Mouse (Mus musculus) midbrain, embryonic 14.5 days (tissue): Measurements from ENCODE around the gene Sh3pxd2a. TPM values are rescaled to one million over a fixed set of nuclear protein-coding genes. Genes with fewer than 3 reads are reported as not detected.

Experiments used
- ATAC-seq: fragments of 200-750 bp; cut with Nextera tagmentation; 2 replicates; pipeline ENCODE4 v1.8.0; 2017; ENCODE audit warnings: moderate number of reproducible peaks, moderate library complexity; ENCODE audit not compliant: low FRiP score, low TSS enrichment
- DNase-seq: peaks from one replicate; pipeline ENCODE4 v3.0.0-alpha.2; 2015
- H3K27ac ChIP-seq: fragments of 300-500 bp; sonication (generic); replicated peaks from 2 replicates; pipeline ENCODE4 v1.5.1; 2014; ENCODE audit warnings: mild to moderate bottlenecking, low read depth, low read length, moderate library complexity
- H3K27me3 ChIP-seq: fragments of 300-500 bp; sonication (generic); 2 replicates; pipeline ENCODE4 v1.6.1; 2014; ENCODE audit warnings: low read length, control low read depth, mixed read lengths; ENCODE audit not compliant: control insufficient read depth, insufficient read depth
- H3K36me3 ChIP-seq: fragments of 300-500 bp; sonication (generic); 2 replicates; pipeline ENCODE4 v1.6.1; 2014; ENCODE audit warnings: low read length, control low read depth; ENCODE audit not compliant: control insufficient read depth, insufficient read depth
- H3K4me1 ChIP-seq: fragments of 300-500 bp; sonication (generic); 2 replicates; pipeline ENCODE4 v1.6.1; 2014; ENCODE audit warnings: mild to moderate bottlenecking, antibody characterized with exemption, low read length, control low read depth; ENCODE audit not compliant: control insufficient read depth, insufficient read depth
- H3K4me2 ChIP-seq: fragments of 300-500 bp; sonication (generic); 2 replicates; pipeline ENCODE4 v1.6.1; 2014; ENCODE audit warnings: mild to moderate bottlenecking, low read length, moderate library complexity
- H3K4me3 ChIP-seq: fragments of 300-500 bp; sonication (generic); replicated peaks from 2 replicates; pipeline ENCODE4 v1.5.1; 2014; ENCODE audit warnings: low read depth, low read length
- H3K9ac ChIP-seq: fragments of 300-500 bp; sonication (generic); replicated peaks from 2 replicates; pipeline ENCODE4 v1.6.1; 2014; ENCODE audit warnings: mild to moderate bottlenecking, low read length, moderate library complexity
- H3K9me3 ChIP-seq: fragments of 300-500 bp; sonication (generic); 2 replicates; pipeline ENCODE4 v1.6.1; 2016; ENCODE audit warnings: low read length, control low read depth, mixed read lengths; ENCODE audit not compliant: control insufficient read depth
- WGBS: fragments of 180-500 bp; shearing (Covaris S2); extraction: QIAGEN DNeasy Blood & Tissue Kit; methylation state at CpG from one replicate; pipeline ENCODE4 v1.1.7; 2014; 5-methylcytosine and 5-hydroxymethylcytosine counted together
- polyA plus RNA-seq: library from polyadenylated mRNA; unstranded; fragments of >200 nt; fragmentation: Nextera tagmentation; extraction: Ambion mirVana; gene quantifications from 2 replicates; pipeline ENCODE4 v1.2.1, GENCODE M21; 2014

Sh3pxd2a gene
- polyA plus RNA-seq, 1 experiment from 2014 or later, result 2.4 TPM

DNA sequence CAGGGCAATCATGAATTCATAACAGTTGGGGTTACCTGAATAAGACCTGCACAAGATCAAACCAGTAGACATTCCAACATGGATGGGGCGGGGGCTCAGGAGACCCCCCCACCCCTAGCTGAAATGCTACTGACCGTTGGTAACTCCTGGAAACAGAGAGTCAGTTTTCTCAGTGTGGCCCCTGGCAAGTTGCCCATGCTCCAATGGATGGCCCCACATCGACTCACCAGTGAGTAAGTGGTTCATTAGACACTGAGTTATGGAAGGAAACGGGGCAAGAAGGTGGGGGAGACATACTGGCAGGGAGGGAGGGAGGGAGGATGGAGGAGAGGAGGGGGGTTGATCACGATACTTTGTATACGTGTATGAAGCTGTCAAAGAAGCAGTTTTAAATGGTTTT lies 8.2 kb downstream of the Sh3pxd2a start:
- H3K27me3 ChIP-seq, result no peaks in the 10 kb centered on the region
- ATAC-seq (no peak), DNase-seq (no peak)
- no peaks in the 10 kb centered on the region for H3K36me3 ChIP-seq
- no peak overlapping the region for H3K4me3 ChIP-seq
- no peaks in the 10 kb centered on the region for H3K9me3 ChIP-seq
- no peak overlapping the region for H3K4me2 ChIP-seq
- 0 out of 2 replicates have a peak, but pooled peaks cover 2% of the 10 kb centered on the region for H3K4me1 ChIP-seq
- no peak overlapping the region for H3K9ac ChIP-seq
- 63% methylated on average over 6 of the region's 6 CpGs for WGBS
- no peak overlapping the region for H3K27ac ChIP-seq

DNA sequence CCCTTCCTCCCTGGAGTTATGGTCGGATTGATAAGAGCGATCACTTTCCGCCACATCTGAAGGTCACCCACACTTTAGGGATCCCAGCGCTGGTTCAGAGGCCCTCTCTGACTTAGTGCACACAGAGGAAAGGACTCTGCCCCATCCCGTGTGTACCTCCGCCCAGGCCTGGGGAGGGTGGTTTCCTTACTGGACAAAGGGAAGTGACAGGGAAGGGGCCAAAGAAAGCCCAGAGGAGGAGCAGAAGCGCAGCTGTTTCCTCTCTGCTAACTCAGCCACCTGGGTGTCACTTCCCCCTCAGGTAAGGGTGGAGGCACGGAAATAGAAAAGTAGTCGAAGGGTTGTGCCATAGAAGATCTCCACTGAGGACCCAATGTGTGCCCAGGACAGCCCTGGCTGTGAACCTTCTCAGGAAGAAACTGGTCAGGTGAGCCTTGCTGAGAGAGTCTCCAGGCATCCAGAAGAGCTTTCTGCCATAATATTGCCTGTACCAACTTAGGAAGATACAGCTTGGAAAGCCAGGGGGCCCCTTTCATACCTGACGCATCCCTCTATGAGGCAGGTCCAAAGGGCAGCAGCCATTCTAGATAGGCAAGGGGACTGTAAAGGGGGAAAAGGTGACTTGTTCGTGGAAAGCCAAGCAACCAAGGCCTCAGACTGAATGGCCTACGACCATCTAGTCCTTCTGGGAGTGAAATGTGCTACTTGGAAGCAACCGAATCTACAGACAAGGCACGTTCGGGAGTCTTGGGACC lies 9.0 kb downstream of the Sh3pxd2a start:
- no peak overlapping the region for H3K4me2 ChIP-seq
- whole genome bisulfite sequencing, result 88% methylated on average over 15 of the region's 15 CpGs
- H3K9ac ChIP-seq, result no peak overlapping the region
- H3K36me3 ChIP-seq, result no peaks in the 10 kb centered on the region
- 0 out of 2 replicates have a peak, but pooled peaks cover 4% of the 10 kb centered on the region for H3K4me1 ChIP-seq
- H3K27me3 ChIP-seq, result no peaks in the 10 kb centered on the region
- DNase-seq (no peak), ATAC-seq (no peak)
- no peaks in the 10 kb centered on the region for H3K9me3 ChIP-seq
- no peak overlapping the region for H3K27ac ChIP-seq
- no peak overlapping the region for H3K4me3 ChIP-seq

DNA sequence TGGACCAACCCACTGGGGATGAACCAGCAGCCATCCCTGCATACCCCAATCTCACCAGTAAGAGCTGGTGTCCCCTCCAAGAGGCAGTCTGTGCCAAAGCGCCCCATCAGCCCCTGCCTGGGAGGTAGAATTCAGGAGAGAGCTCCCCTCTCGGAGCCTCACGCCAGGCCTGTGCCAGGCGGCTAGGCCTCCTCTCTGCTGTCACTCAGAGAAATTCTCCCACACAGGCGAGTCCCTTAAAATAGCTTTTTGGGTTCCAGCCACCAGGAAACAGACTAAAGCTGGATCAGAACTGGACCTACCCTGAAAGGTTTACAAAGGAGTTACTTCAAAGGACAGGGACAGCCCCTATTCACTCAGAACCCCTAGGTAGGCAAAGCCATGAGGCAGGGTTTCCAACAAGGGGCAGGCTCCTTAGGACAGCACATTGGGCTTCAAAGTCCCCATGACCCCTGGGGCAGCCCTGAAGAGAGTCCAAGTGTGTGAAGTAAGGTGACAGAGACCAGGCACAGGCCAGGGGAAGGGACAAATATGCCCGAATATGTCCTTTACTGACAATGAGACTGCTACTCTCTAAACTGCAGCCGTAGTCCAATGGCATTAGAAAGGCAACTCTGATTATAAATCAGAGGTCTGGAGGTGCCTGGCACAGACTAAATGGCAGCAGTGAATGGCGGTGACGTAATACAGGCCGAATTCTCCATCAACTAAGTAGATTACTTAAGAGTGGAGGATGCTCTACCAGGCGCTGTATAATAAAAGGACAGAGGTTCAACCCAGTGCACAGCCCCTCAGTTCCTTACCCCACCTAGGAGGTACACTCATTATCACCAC lies 9.8 kb downstream of the Sh3pxd2a start:
- no peak for ATAC-seq
- Histone ChIP-seq H3K4me2 (no peak overlapping the region), H3K4me3 (no peak overlapping the region), H3K27ac (no peak overlapping the region), H3K36me3 (no peaks in the 10 kb centered on the region), H3K27me3 (no peaks in the 10 kb centered on the region), H3K9ac (no peak overlapping the region; the same call in 1 of the 2 replicates), H3K4me1 (0 out of 2 replicates have a peak, but pooled peaks cover 4% of the 10 kb centered on the region), H3K9me3 (no peaks in the 10 kb centered on the region)
- peak; percentile 30 for DNase-seq
- 65% methylated on average over 11 of the region's 11 CpGs for WGBS

- H3K36me3 ChIP-seq, result no peaks in the 10 kb centered on the region
- no peak overlapping the region for H3K9ac ChIP-seq
- no peak overlapping the region for H3K27ac ChIP-seq
- no peaks in the 10 kb centered on the region for H3K9me3 ChIP-seq
- H3K4me3 ChIP-seq, result no peak overlapping the region
- 77% methylated on average over 7 of the region's 7 CpGs for WGBS
- no peak overlapping the region for H3K4me2 ChIP-seq
- 0 out of 2 replicates have a peak, but pooled peaks cover 4% of the 10 kb centered on the region for H3K4me1 ChIP-seq
- no peak for ATAC-seq
- DNase-seq, result no peak
- H3K27me3 ChIP-seq, result no peaks in the 10 kb centered on the region
These were observed 10.8 kb downstream of the Sh3pxd2a start for GRCm38 (mm10) chr19:47453352-47453751.

DNA sequence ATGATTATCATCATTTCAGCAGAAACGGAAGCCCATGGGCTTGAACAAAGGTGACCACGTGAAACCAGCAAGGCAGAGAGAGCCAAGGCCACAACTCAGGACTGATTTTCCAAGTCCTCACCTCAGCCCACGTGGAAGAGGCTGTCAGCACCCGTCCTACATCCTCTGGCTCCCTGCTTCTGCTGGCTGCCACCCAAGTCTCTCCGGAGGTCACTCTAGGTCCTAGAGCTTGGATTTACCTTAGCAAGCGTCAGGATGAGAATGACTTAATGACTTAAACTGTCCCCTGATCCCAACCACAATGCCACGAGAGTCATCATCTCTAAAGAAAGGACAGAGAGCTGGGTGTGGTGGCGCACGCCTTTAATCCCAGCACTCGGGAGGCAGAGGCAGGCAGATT lies 11.5 kb downstream of the Sh3pxd2a start:
- 89% methylated on average over 10 of the region's 10 CpGs for WGBS
- H3K9ac ChIP-seq, result no peak overlapping the region
- H3K4me1 ChIP-seq, result 0 out of 2 replicates have a peak, but pooled peaks cover 4% of the 10 kb centered on the region
- ATAC-seq (no peak), DNase-seq (no peak)
- no peaks in the 10 kb centered on the region for H3K36me3 ChIP-seq
- no peak overlapping the region for H3K4me3 ChIP-seq
- no peak overlapping the region for H3K4me2 ChIP-seq
- H3K27ac ChIP-seq, result no peak overlapping the region
- H3K27me3 ChIP-seq, result no peaks in the 10 kb centered on the region
- no peaks in the 10 kb centered on the region for H3K9me3 ChIP-seq

DNA sequence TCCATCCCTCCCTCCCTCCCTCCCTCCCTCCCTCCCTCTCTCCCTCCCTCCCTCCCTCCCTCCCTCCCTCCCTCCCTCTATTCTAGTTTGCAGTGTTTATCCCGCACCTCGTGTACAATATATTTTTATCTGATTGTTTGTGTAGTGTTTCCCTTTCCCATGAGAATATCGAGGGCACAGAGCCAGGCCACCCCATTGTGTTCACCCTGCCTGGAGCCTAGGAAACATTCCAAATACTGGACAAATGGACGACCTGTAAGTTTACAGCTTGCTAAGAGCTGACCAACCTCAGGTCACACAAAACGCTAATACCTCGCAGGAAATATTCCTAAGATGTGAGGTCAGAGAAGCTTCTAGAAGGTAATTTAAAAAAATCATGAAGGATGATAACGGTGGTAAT lies 12.0 kb downstream of the Sh3pxd2a start:
- Histone ChIP-seq H3K27ac (no peak overlapping the region), H3K36me3 (no peaks in the 10 kb centered on the region), H3K4me3 (no peak overlapping the region), H3K9ac (no peak overlapping the region), H3K27me3 (no peaks in the 10 kb centered on the region), H3K9me3 (no peaks in the 10 kb centered on the region), H3K4me2 (no peak overlapping the region), H3K4me1 (0 out of 2 replicates have a peak, but pooled peaks cover 8% of the 10 kb centered on the region)
- no peak for DNase-seq
- no peak for ATAC-seq
- 85% methylated on average over 7 of the region's 7 CpGs for WGBS

DNA sequence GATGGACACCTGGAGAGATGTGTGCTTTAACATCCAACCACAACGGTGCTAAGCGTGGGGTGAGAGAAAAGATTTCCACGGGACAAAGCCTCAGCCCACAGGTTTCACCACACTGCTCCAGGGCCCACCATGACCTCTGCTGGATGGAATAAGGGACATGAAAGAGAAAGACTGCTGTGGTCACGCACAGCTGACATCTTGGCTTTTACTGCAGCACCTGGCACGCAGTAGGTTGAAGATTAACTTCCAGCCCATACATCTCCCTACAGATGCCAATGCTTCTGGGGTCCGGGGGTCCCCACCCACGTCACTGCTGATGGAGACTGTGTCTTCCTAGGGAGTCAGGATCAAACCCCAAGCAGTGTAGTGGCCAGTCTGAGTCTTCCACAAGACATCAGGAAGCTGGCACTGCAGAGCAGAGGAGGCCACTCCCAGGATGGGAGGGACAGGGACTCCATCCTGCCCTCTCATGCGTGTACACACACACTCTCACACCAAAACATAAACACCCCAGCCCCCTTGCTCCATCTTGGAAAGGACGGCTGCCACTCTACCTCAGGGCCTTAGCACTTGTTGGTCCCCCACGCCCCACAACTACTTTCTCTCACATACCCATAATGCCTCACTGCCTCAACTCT lies 12.6 kb downstream of the Sh3pxd2a start:
- Histone ChIP-seq H3K4me3 (no peak overlapping the region), H3K27ac (no peak overlapping the region), H3K9ac (no peak overlapping the region), H3K36me3 (no peaks in the 10 kb centered on the region), H3K27me3 (no peaks in the 10 kb centered on the region), H3K9me3 (no peaks in the 10 kb centered on the region), H3K4me1 (0 out of 2 replicates have a peak, but pooled peaks cover 11% of the 10 kb centered on the region), H3K4me2 (no peak overlapping the region)
- DNase-seq (no peak), ATAC-seq (no peak)
- 72% methylated on average over 10 of the region's 10 CpGs for WGBS

- H3K9me3 ChIP-seq, result no peaks in the 10 kb centered on the region
- H3K36me3 ChIP-seq, result no peaks in the 10 kb centered on the region
- H3K27me3 ChIP-seq, result no peaks in the 10 kb centered on the region
- H3K4me2 ChIP-seq, result no peak overlapping the region
- 0 out of 2 replicates have a peak, but pooled peaks cover 11% of the 10 kb centered on the region for H3K4me1 ChIP-seq
- no peak overlapping the region for H3K9ac ChIP-seq
- H3K4me3 ChIP-seq, result no peak overlapping the region
- H3K27ac ChIP-seq, result no peak overlapping the region
- DNase-seq (no peak), ATAC-seq (no peak)
- WGBS, result 18% methylated on average over 8 of the region's 8 CpGs
These were observed 13.7 kb downstream of the Sh3pxd2a start for GRCm38 (mm10) chr19:47450261-47451137.
